Mouse (Mus musculus): ENCODE data around the gene Fgf18.

Gene Fgf18

GRCm38 (mm10) chr11:33118480-33118879 is 28.7 kb downstream of the Fgf18 start:
- in situ Hi-C loops (cut with MboI): no loop called here

GRCm38 (mm10) chr11:33115796-33116195 is 31.4 kb downstream of the Fgf18 start:
- in situ Hi-C loops (cut with MboI): no loop called here

- in situ Hi-C loops (cut with MboI): no loop called here
Observed at GRCm38 (mm10) chr11:33112407-33112806, 34.8 kb downstream of the Fgf18 start.

- in situ Hi-C loops (cut with MboI): no loop called here
Observed at GRCm38 (mm10) chr11:33110111-33110510, 37.1 kb downstream of the Fgf18 start.

GRCm38 (mm10) chr11:33107540-33107939 is 39.7 kb downstream of the Fgf18 start:
- in situ Hi-C loops (cut with MboI): no loop called here

- in situ Hi-C loops (cut with MboI): no loop called here
Observed at GRCm38 (mm10) chr11:33104911-33105316, 42.3 kb downstream of the Fgf18 start.

- in situ Hi-C loops (cut with MboI): no loop called here
Observed at GRCm38 (mm10) chr11:33103291-33103943, 43.8 kb downstream of the Fgf18 start.

GRCm38 (mm10) chr11:33100027-33100507 is 47.1 kb downstream of the Fgf18 start:
- in situ Hi-C loops (cut with MboI): no loop called here

- in situ Hi-C loops (cut with MboI): no loop called here
Observed at GRCm38 (mm10) chr11:33099425-33099824, 47.8 kb downstream of the Fgf18 start.

GRCm38 (mm10) chr11:33098446-33098845 is 48.8 kb downstream of the Fgf18 start:
- in situ Hi-C loops (cut with MboI): no loop called here

GRCm38 (mm10) chr11:33097855-33098254 is 49.3 kb downstream of the Fgf18 start:
- in situ Hi-C loops (cut with MboI): no loop called here

GRCm38 (mm10) chr11:33089856-33090255 is 57.3 kb downstream of the Fgf18 start:
- in situ Hi-C loops (cut with MboI): no loop called here

GRCm38 (mm10) chr11:33088181-33088580 is 59.0 kb downstream of the Fgf18 start:
- in situ Hi-C loops (cut with MboI): no loop called here

GRCm38 (mm10) chr11:33086046-33086445 is 61.2 kb downstream of the Fgf18 start:
- in situ Hi-C loops (cut with MboI): no loop called here

- in situ Hi-C loops (cut with MboI): no loop called here
Observed at GRCm38 (mm10) chr11:33085514-33085913, 61.7 kb downstream of the Fgf18 start.

- in situ Hi-C loops (cut with MboI): no loop called here
Observed at GRCm38 (mm10) chr11:33085054-33085453, 62.1 kb downstream of the Fgf18 start.

GRCm38 (mm10) chr11:33084041-33084440 is 63.2 kb downstream of the Fgf18 start:
- in situ Hi-C loops (cut with MboI): no loop called here

- in situ Hi-C loops (cut with MboI): no loop called here
Observed at GRCm38 (mm10) chr11:33081175-33081574, 66.0 kb downstream of the Fgf18 start.

- in situ Hi-C loops (cut with MboI): no loop called here
Observed at GRCm38 (mm10) chr11:33080046-33080808, 67.0 kb downstream of the Fgf18 start.

GRCm38 (mm10) chr11:33079424-33079823 is 67.8 kb downstream of the Fgf18 start:
- in situ Hi-C loops (cut with MboI): no loop called here

GRCm38 (mm10) chr11:33078036-33078435 is 69.2 kb downstream of the Fgf18 start:
- in situ Hi-C loops (cut with MboI): no loop called here

GRCm38 (mm10) chr11:33075293-33075692 is 71.9 kb downstream of the Fgf18 start:
- in situ Hi-C loops (cut with MboI): no loop called here

- in situ Hi-C loops (cut with MboI): no loop called here
Observed at GRCm38 (mm10) chr11:33074541-33074940, 72.7 kb downstream of the Fgf18 start.

Measured in mature B cell (primary cell).